Mouse (Mus musculus): Measurements from ENCODE around the gene Irgq. TPM values are rescaled to one million over a fixed set of nuclear protein-coding genes. Genes with fewer than 3 reads are reported as not detected.

Irgq gene
- polyA plus RNA-seq, 1 experiment: 3.4 TPM

- peaks cover 1% of the 10 kb centered on the region; the same call in 1 of the 2 replicates for H3K4me1 ChIP-seq (ENCODE audit: control insufficient read depth, insufficient read depth, low read length)
- H3K4me3 ChIP-seq (replicated peaks; ENCODE audit: control insufficient read depth, low read depth, low read length): peak overlapping the region; percentile 50
- H3K27ac ChIP-seq (ENCODE audit: control insufficient read depth, insufficient read depth, low read depth, low read length, poor library complexity): peak overlapping the region; percentile 33; the same call in 1 of the 2 replicates
- 2% methylated on average over 43 of the region's 43 CpGs for WGBS
- TF ChIP-seq CTCF (IDR thresholded peaks at IDR 0.05; ENCODE audit: control insufficient read depth, insufficient read depth, low read length) (peak; percentile 79), POLR2A (IDR thresholded peaks at IDR 0.05; ENCODE audit: borderline replicate concordance, control insufficient read depth, low read depth, low read length) (0 out of 2 replicates have a peak, but pooled peaks have one; percentile 29)
Observed at GRCm38 (mm10) chr7:24531211-24531971, 902 bp downstream of the Irgq start.

- Histone ChIP-seq H3K4me1 (ENCODE audit: control insufficient read depth, insufficient read depth, low read length) (peaks cover 1% of the 10 kb centered on the region; the same call in 1 of the 2 replicates), H3K4me3 (replicated peaks; ENCODE audit: control insufficient read depth, low read depth, low read length) (no peak overlapping the region), H3K27ac (ENCODE audit: control insufficient read depth, insufficient read depth, low read depth, low read length, poor library complexity) (no peak overlapping the region)
- WGBS: 93% methylated on average over 28 of the region's 28 CpGs
- TF ChIP-seq CTCF (IDR thresholded peaks at IDR 0.05; ENCODE audit: control insufficient read depth, insufficient read depth, low read length): no peak
- TF ChIP-seq POLR2A (IDR thresholded peaks at IDR 0.05; ENCODE audit: borderline replicate concordance, control insufficient read depth, low read depth, low read length): no peak; the same call in 1 of the 2 replicates
Observed at GRCm38 (mm10) chr7:24533031-24533571, 2.6 kb downstream of the Irgq start.

- no peak for TF ChIP-seq CTCF (IDR thresholded peaks at IDR 0.05; ENCODE audit: control insufficient read depth, insufficient read depth, low read length)
- TF ChIP-seq POLR2A (IDR thresholded peaks at IDR 0.05; ENCODE audit: borderline replicate concordance, control insufficient read depth, low read depth, low read length): no peak
- 90% methylated on average over 42 of the region's 42 CpGs for WGBS
- no peak overlapping the region for H3K4me3 ChIP-seq (replicated peaks; ENCODE audit: control insufficient read depth, low read depth, low read length)
- no peak overlapping the region for H3K27ac ChIP-seq (ENCODE audit: control insufficient read depth, insufficient read depth, low read depth, low read length, poor library complexity)
- H3K4me1 ChIP-seq (ENCODE audit: control insufficient read depth, insufficient read depth, low read length): peaks cover 1% of the 10 kb centered on the region; the same call in 1 of the 2 replicates
Observed at GRCm38 (mm10) chr7:24533806-24534205, 3.3 kb downstream of the Irgq start.

GRCm38 (mm10) chr7:24534301-24534700, 3.8 kb downstream of the Irgq start:
- 93% methylated on average over 19 of the region's 19 CpGs for WGBS
- Histone ChIP-seq H3K4me1 (ENCODE audit: control insufficient read depth, insufficient read depth, low read length) (peaks cover 1% of the 10 kb centered on the region; the same call in 1 of the 2 replicates), H3K27ac (ENCODE audit: control insufficient read depth, insufficient read depth, low read depth, low read length, poor library complexity) (no peak overlapping the region), H3K4me3 (replicated peaks; ENCODE audit: control insufficient read depth, low read depth, low read length) (no peak overlapping the region)
- TF ChIP-seq CTCF (IDR thresholded peaks at IDR 0.05; ENCODE audit: control insufficient read depth, insufficient read depth, low read length): no peak
- TF ChIP-seq POLR2A (IDR thresholded peaks at IDR 0.05; ENCODE audit: borderline replicate concordance, control insufficient read depth, low read depth, low read length): no peak

GRCm38 (mm10) chr7:24537081-24537480, 6.6 kb downstream of the Irgq start:
- TF ChIP-seq POLR2A (IDR thresholded peaks at IDR 0.05; ENCODE audit: borderline replicate concordance, control insufficient read depth, low read depth, low read length) (no peak), CTCF (IDR thresholded peaks at IDR 0.05; ENCODE audit: control insufficient read depth, insufficient read depth, low read length) (no peak)
- Histone ChIP-seq H3K4me3 (replicated peaks; ENCODE audit: control insufficient read depth, low read depth, low read length) (no peak overlapping the region), H3K4me1 (ENCODE audit: control insufficient read depth, insufficient read depth, low read length) (no peaks in the 10 kb centered on the region), H3K27ac (ENCODE audit: control insufficient read depth, insufficient read depth, low read depth, low read length, poor library complexity) (no peak overlapping the region)
- 76% methylated on average over 4 of the region's 4 CpGs for WGBS

GRCm38 (mm10) chr7:24537591-24537990, 7.1 kb downstream of the Irgq start:
- TF ChIP-seq POLR2A (IDR thresholded peaks at IDR 0.05; ENCODE audit: borderline replicate concordance, control insufficient read depth, low read depth, low read length) (no peak), CTCF (IDR thresholded peaks at IDR 0.05; ENCODE audit: control insufficient read depth, insufficient read depth, low read length) (no peak)
- Histone ChIP-seq H3K4me3 (replicated peaks; ENCODE audit: control insufficient read depth, low read depth, low read length) (no peak overlapping the region), H3K4me1 (ENCODE audit: control insufficient read depth, insufficient read depth, low read length) (no peaks in the 10 kb centered on the region), H3K27ac (ENCODE audit: control insufficient read depth, insufficient read depth, low read depth, low read length, poor library complexity) (no peak overlapping the region)
- 65% methylated on average over 5 of the region's 5 CpGs for WGBS

- Histone ChIP-seq H3K4me1 (ENCODE audit: control insufficient read depth, insufficient read depth, low read length) (no peaks in the 10 kb centered on the region), H3K27ac (ENCODE audit: control insufficient read depth, insufficient read depth, low read depth, low read length, poor library complexity) (no peak overlapping the region), H3K4me3 (replicated peaks; ENCODE audit: control insufficient read depth, low read depth, low read length) (no peak overlapping the region)
- no peak for TF ChIP-seq POLR2A (IDR thresholded peaks at IDR 0.05; ENCODE audit: borderline replicate concordance, control insufficient read depth, low read depth, low read length)
- no peak for TF ChIP-seq CTCF (IDR thresholded peaks at IDR 0.05; ENCODE audit: control insufficient read depth, insufficient read depth, low read length)
- 42% methylated on average over 5 of the region's 5 CpGs for WGBS
Observed at GRCm38 (mm10) chr7:24538154-24538553, 7.7 kb downstream of the Irgq start.

- Histone ChIP-seq H3K27ac (ENCODE audit: control insufficient read depth, insufficient read depth, low read depth, low read length, poor library complexity) (no peak overlapping the region), H3K4me1 (ENCODE audit: control insufficient read depth, insufficient read depth, low read length) (no peaks in the 10 kb centered on the region), H3K4me3 (replicated peaks; ENCODE audit: control insufficient read depth, low read depth, low read length) (no peak overlapping the region)
- 48% methylated on average over 5 of the region's 5 CpGs for WGBS
- TF ChIP-seq POLR2A (IDR thresholded peaks at IDR 0.05; ENCODE audit: borderline replicate concordance, control insufficient read depth, low read depth, low read length): no peak
- TF ChIP-seq CTCF (IDR thresholded peaks at IDR 0.05; ENCODE audit: control insufficient read depth, insufficient read depth, low read length): no peak
Observed at GRCm38 (mm10) chr7:24538701-24539100, 8.2 kb downstream of the Irgq start.
